Mouse (Mus musculus) liver, adult 2 months (tissue): ENCODE measurements around the gene Ccdc30.

Experiments
- CTCF ChIP-seq: fragments of 200-500 bp; IDR thresholded peaks from 2 replicates; pipeline ENCODE4 v1.5.1; 2011; ENCODE audit warnings: low read depth, low read length, control low read depth
- POLR2A ChIP-seq: fragments of 200-500 bp; IDR thresholded peaks from 2 replicates; pipeline ENCODE4 v1.6.1; 2011; ENCODE audit warnings: low read length, control low read depth; ENCODE audit not compliant: insufficient read depth; ENCODE audit errors: extremely low read depth

DNA sequence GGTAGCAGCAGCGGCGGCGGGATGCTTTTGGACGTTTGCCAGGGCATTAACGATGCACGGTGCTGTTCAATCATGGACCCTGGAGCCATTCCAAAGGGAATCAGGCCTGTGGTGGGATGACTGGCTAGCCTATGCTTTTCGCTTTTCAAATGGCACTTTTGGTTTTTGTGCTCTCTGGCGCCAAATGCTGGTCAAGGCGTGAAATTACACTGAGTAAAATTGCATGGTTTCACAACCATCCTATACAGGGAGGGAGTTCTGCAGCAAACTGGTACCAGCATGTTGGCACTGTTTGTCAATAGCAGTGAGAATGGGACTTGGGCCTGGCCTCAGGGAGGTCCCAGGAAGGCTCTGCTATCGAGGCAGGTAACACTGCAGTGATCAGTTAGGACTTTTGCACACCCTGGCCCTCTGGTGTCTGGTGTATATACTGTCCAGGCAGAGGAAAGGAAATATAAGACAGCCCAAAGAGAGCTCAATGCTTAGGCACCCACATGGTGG lies 76.4 kb downstream of the Ccdc30 start:
- TF ChIP-seq CTCF (peak; percentile 37), POLR2A (no peak)
